Mouse (Mus musculus): ENCODE measurements around the gene Arih1. TPM values are rescaled to one million over a fixed set of nuclear protein-coding genes. Genes with fewer than 3 reads are reported as not detected.

Gene Arih1
- polyA plus RNA-seq, 1 experiment from 2014 or later: 23.1 TPM

- Histone ChIP-seq H3K36me3 (no peaks in the 10 kb centered on the region), H3K4me3 (replicated peaks) (no peak overlapping the region), H3K4me2 (replicated peaks) (no peak overlapping the region), H3K27me3 (no peaks in the 10 kb centered on the region), H3K27ac (no peak overlapping the region), H3K9me3 (no peaks in the 10 kb centered on the region), H3K9ac (replicated peaks) (no peak overlapping the region), H3K4me1 (replicated peaks) (0 out of 2 replicates have a peak, but pooled peaks cover 4% of the 10 kb centered on the region)
- 95% methylated on average over 1 of the region's 1 CpGs for WGBS
- ATAC-seq: no peak
Observed at GRCm38 (mm10) chr9:59458416-59458815, 28.0 kb downstream of the Arih1 start.

GRCm38 (mm10) chr9:59457671-59458070, 28.7 kb downstream of the Arih1 start:
- Histone ChIP-seq H3K9ac (replicated peaks) (no peak overlapping the region), H3K27ac (no peak overlapping the region), H3K9me3 (no peaks in the 10 kb centered on the region), H3K4me3 (replicated peaks) (no peak overlapping the region), H3K27me3 (no peaks in the 10 kb centered on the region), H3K36me3 (no peaks in the 10 kb centered on the region), H3K4me1 (replicated peaks) (0 out of 2 replicates have a peak, but pooled peaks cover 4% of the 10 kb centered on the region), H3K4me2 (replicated peaks) (no peak overlapping the region)
- 89% methylated on average over 1 of the region's 1 CpGs for WGBS
- no peak for ATAC-seq

- no peak overlapping the region for H3K27ac ChIP-seq
- no peak overlapping the region for H3K9ac ChIP-seq (replicated peaks)
- H3K36me3 ChIP-seq: no peaks in the 10 kb centered on the region
- no peaks in the 10 kb centered on the region for H3K9me3 ChIP-seq
- no peak overlapping the region for H3K4me2 ChIP-seq (replicated peaks)
- no peak for ATAC-seq
- no peak overlapping the region for H3K4me3 ChIP-seq (replicated peaks)
- no peaks in the 10 kb centered on the region for H3K27me3 ChIP-seq
- WGBS: 81% methylated on average over 3 of the region's 3 CpGs
- 0 out of 2 replicates have a peak, but pooled peaks cover 4% of the 10 kb centered on the region for H3K4me1 ChIP-seq (replicated peaks)
Observed at GRCm38 (mm10) chr9:59455404-59456068, 30.9 kb downstream of the Arih1 start.

- no peak overlapping the region for H3K9ac ChIP-seq (replicated peaks)
- no peak overlapping the region for H3K4me2 ChIP-seq (replicated peaks)
- H3K4me1 ChIP-seq (replicated peaks): no peaks in the 10 kb centered on the region
- H3K27ac ChIP-seq: no peak overlapping the region
- H3K9me3 ChIP-seq: no peaks in the 10 kb centered on the region
- H3K4me3 ChIP-seq (replicated peaks): no peak overlapping the region
- no peaks in the 10 kb centered on the region for H3K27me3 ChIP-seq
- WGBS: 91% methylated on average over 1 of the region's 1 CpGs
- H3K36me3 ChIP-seq: peaks cover 8% of the 10 kb centered on the region; the same call in 1 of the 2 replicates
- no peak for ATAC-seq
Observed at GRCm38 (mm10) chr9:59433729-59434128, 52.7 kb downstream of the Arih1 start.

- no peak for ATAC-seq
- no peak overlapping the region for H3K4me2 ChIP-seq (replicated peaks)
- H3K27me3 ChIP-seq: no peaks in the 10 kb centered on the region
- H3K36me3 ChIP-seq: peaks cover 17% of the 10 kb centered on the region; the same call in 1 of the 2 replicates
- WGBS: 99% methylated on average over 2 of the region's 2 CpGs
- H3K9ac ChIP-seq (replicated peaks): no peak overlapping the region
- no peak overlapping the region for H3K27ac ChIP-seq
- no peak overlapping the region for H3K4me3 ChIP-seq (replicated peaks)
- no peaks in the 10 kb centered on the region for H3K4me1 ChIP-seq (replicated peaks)
- H3K9me3 ChIP-seq: no peaks in the 10 kb centered on the region
Observed at GRCm38 (mm10) chr9:59431626-59432025, 54.8 kb downstream of the Arih1 start.

GRCm38 (mm10) chr9:59420487-59420886, 65.9 kb downstream of the Arih1 start:
- H3K36me3 ChIP-seq: no peaks in the 10 kb centered on the region
- no peak for ATAC-seq
- H3K9ac ChIP-seq (replicated peaks): no peak overlapping the region
- no peak overlapping the region for H3K4me2 ChIP-seq (replicated peaks)
- no peaks in the 10 kb centered on the region for H3K4me1 ChIP-seq (replicated peaks)
- no peak overlapping the region for H3K4me3 ChIP-seq (replicated peaks)
- no peaks in the 10 kb centered on the region for H3K27me3 ChIP-seq
- H3K27ac ChIP-seq: no peak overlapping the region
- 91% methylated on average over 6 of the region's 6 CpGs for WGBS
- no peaks in the 10 kb centered on the region for H3K9me3 ChIP-seq

GRCm38 (mm10) chr9:59407271-59407670, 79.1 kb downstream of the Arih1 start:
- H3K4me3 ChIP-seq (replicated peaks): no peak overlapping the region
- H3K4me2 ChIP-seq (replicated peaks): no peak overlapping the region
- H3K27ac ChIP-seq: no peak overlapping the region
- H3K36me3 ChIP-seq: peaks cover 41% of the 10 kb centered on the region
- ATAC-seq: no peak
- WGBS: 95% methylated on average over 1 of the region's 1 CpGs
- no peaks in the 10 kb centered on the region for H3K9me3 ChIP-seq
- no peaks in the 10 kb centered on the region for H3K27me3 ChIP-seq
- no peaks in the 10 kb centered on the region for H3K4me1 ChIP-seq (replicated peaks)
- no peak overlapping the region for H3K9ac ChIP-seq (replicated peaks)

GRCm38 (mm10) chr9:59389086-59389485, 97.3 kb downstream of the Arih1 start:
- Histone ChIP-seq H3K27ac (no peak overlapping the region), H3K4me3 (replicated peaks) (no peak overlapping the region), H3K9ac (replicated peaks) (no peak overlapping the region), H3K4me2 (replicated peaks) (no peak overlapping the region), H3K27me3 (no peaks in the 10 kb centered on the region), H3K36me3 (peaks cover 34% of the 10 kb centered on the region), H3K4me1 (replicated peaks) (no peaks in the 10 kb centered on the region), H3K9me3 (no peaks in the 10 kb centered on the region)
- ATAC-seq: no peak
- WGBS: 90% methylated on average over 4 of the region's 4 CpGs

GRCm38 (mm10) chr9:59388311-59388710, 98.1 kb downstream of the Arih1 start:
- ATAC-seq: no peak
- H3K36me3 ChIP-seq: peaks cover 27% of the 10 kb centered on the region
- no peak overlapping the region for H3K4me2 ChIP-seq (replicated peaks)
- no peaks in the 10 kb centered on the region for H3K4me1 ChIP-seq (replicated peaks)
- no peaks in the 10 kb centered on the region for H3K9me3 ChIP-seq
- H3K27ac ChIP-seq: no peak overlapping the region
- H3K27me3 ChIP-seq: no peaks in the 10 kb centered on the region
- H3K4me3 ChIP-seq (replicated peaks): no peak overlapping the region
- WGBS: 86% methylated on average over 1 of the region's 1 CpGs
- no peak overlapping the region for H3K9ac ChIP-seq (replicated peaks)

GRCm38 (mm10) chr9:59387461-59387860, 99.0 kb downstream of the Arih1 start:
- Histone ChIP-seq H3K27me3 (no peaks in the 10 kb centered on the region), H3K4me1 (replicated peaks) (no peaks in the 10 kb centered on the region), H3K27ac (no peak overlapping the region), H3K9ac (replicated peaks) (no peak overlapping the region), H3K9me3 (no peaks in the 10 kb centered on the region), H3K36me3 (peaks cover 19% of the 10 kb centered on the region), H3K4me2 (replicated peaks) (no peak overlapping the region), H3K4me3 (replicated peaks) (no peak overlapping the region)
- WGBS: 68% methylated on average over 3 of the region's 3 CpGs
- ATAC-seq: no peak

GRCm38 (mm10) chr9:59375626-59376025, 110.8 kb downstream of the Arih1 start:
- Histone ChIP-seq H3K9ac (replicated peaks) (no peak overlapping the region), H3K4me1 (replicated peaks) (no peaks in the 10 kb centered on the region), H3K27me3 (no peaks in the 10 kb centered on the region), H3K4me3 (replicated peaks) (no peak overlapping the region), H3K36me3 (no peaks in the 10 kb centered on the region), H3K4me2 (replicated peaks) (no peak overlapping the region), H3K27ac (no peak overlapping the region), H3K9me3 (peaks cover 3% of the 10 kb centered on the region; the same call in 1 of the 2 replicates)
- ATAC-seq: no peak
- WGBS: 93% methylated on average over 15 of the region's 15 CpGs

GRCm38 (mm10) chr9:59369646-59370045, 116.8 kb downstream of the Arih1 start:
- WGBS: 90% methylated on average over 9 of the region's 9 CpGs
- Histone ChIP-seq H3K4me3 (replicated peaks) (no peak overlapping the region), H3K4me1 (replicated peaks) (no peaks in the 10 kb centered on the region), H3K4me2 (replicated peaks) (no peak overlapping the region), H3K36me3 (no peaks in the 10 kb centered on the region), H3K27me3 (no peaks in the 10 kb centered on the region), H3K9me3 (peaks cover 3% of the 10 kb centered on the region; the same call in 1 of the 2 replicates), H3K27ac (no peak overlapping the region), H3K9ac (replicated peaks) (no peak overlapping the region)
- no peak for ATAC-seq

- peaks cover 3% of the 10 kb centered on the region; the same call in 1 of the 2 replicates for H3K9me3 ChIP-seq
- no peak for ATAC-seq
- H3K36me3 ChIP-seq: no peaks in the 10 kb centered on the region
- WGBS: 76% methylated on average over 5 of the region's 5 CpGs
- no peak overlapping the region for H3K4me2 ChIP-seq (replicated peaks)
- H3K9ac ChIP-seq (replicated peaks): no peak overlapping the region
- H3K27me3 ChIP-seq: no peaks in the 10 kb centered on the region
- H3K4me3 ChIP-seq (replicated peaks): no peak overlapping the region
- no peaks in the 10 kb centered on the region for H3K4me1 ChIP-seq (replicated peaks)
- no peak overlapping the region for H3K27ac ChIP-seq
Observed at GRCm38 (mm10) chr9:59369220-59369619, 117.2 kb downstream of the Arih1 start.
